Mouse (Mus musculus): ENCODE measurements around the gene Nod1. TPM values are rescaled to one million over a fixed set of nuclear protein-coding genes. Genes with fewer than 3 reads are reported as not detected.

The Nod1 gene
- polyA plus RNA-seq, 1 experiment from 2014 or later: 7.8 TPM

GRCm38 (mm10) chr6:54971731-54972110 is 691 bp downstream of the Nod1 start:
- Histone ChIP-seq H3K4me2 (ENCODE audit: low read depth, low read length) (peak overlapping the region; percentile 78), H3K36me3 (ENCODE audit: control insufficient read depth, insufficient read depth, low read length) (no peaks in the 10 kb centered on the region), H3K27ac (replicated peaks; ENCODE audit: low read depth, low read length) (peak overlapping the region; percentile 39), H3K4me1 (ENCODE audit: control insufficient read depth, insufficient read depth, low read length) (no peaks in the 10 kb centered on the region), H3K9ac (ENCODE audit: low read depth, low read length) (peak overlapping the region; percentile 73), H3K27me3 (replicated peaks; ENCODE audit: control insufficient read depth, insufficient read depth, low read length) (no peaks in the 10 kb centered on the region; the same call in 1 of the 2 replicates), H3K4me3 (ENCODE audit: low read depth, low read length) (peak overlapping the region; percentile 59), H3K9me3 (ENCODE audit: control insufficient read depth, low read length) (no peaks in the 10 kb centered on the region)
- WGBS: 12% methylated on average over 8 of the region's 8 CpGs
- ATAC-seq (ENCODE audit: low read depth) (no peak), DNase-seq (ENCODE audit: low spot score) (no peak)

- no peak overlapping the region for H3K9ac ChIP-seq (ENCODE audit: low read depth, low read length)
- H3K9me3 ChIP-seq (ENCODE audit: control insufficient read depth, low read length): no peaks in the 10 kb centered on the region
- ATAC-seq (ENCODE audit: low read depth): no peak
- 83% methylated on average over 9 of the region's 9 CpGs for WGBS
- DNase-seq (ENCODE audit: low spot score): no peak
- H3K4me3 ChIP-seq (ENCODE audit: low read depth, low read length): no peak overlapping the region
- H3K27me3 ChIP-seq (replicated peaks; ENCODE audit: control insufficient read depth, insufficient read depth, low read length): no peaks in the 10 kb centered on the region; the same call in 1 of the 2 replicates
- H3K4me2 ChIP-seq (ENCODE audit: low read depth, low read length): no peak overlapping the region
- H3K27ac ChIP-seq (replicated peaks; ENCODE audit: low read depth, low read length): no peak overlapping the region
- H3K36me3 ChIP-seq (ENCODE audit: control insufficient read depth, insufficient read depth, low read length): no peaks in the 10 kb centered on the region
- H3K4me1 ChIP-seq (ENCODE audit: control insufficient read depth, insufficient read depth, low read length): no peaks in the 10 kb centered on the region
Measured at GRCm38 (mm10) chr6:54970506-54970905, 1.9 kb downstream of the Nod1 start.

- Histone ChIP-seq H3K9ac (ENCODE audit: low read depth, low read length) (no peak overlapping the region), H3K9me3 (ENCODE audit: control insufficient read depth, low read length) (no peaks in the 10 kb centered on the region), H3K4me2 (ENCODE audit: low read depth, low read length) (no peak overlapping the region), H3K4me3 (ENCODE audit: low read depth, low read length) (no peak overlapping the region), H3K4me1 (ENCODE audit: control insufficient read depth, insufficient read depth, low read length) (no peaks in the 10 kb centered on the region), H3K27me3 (replicated peaks; ENCODE audit: control insufficient read depth, insufficient read depth, low read length) (no peaks in the 10 kb centered on the region; the same call in 1 of the 2 replicates), H3K36me3 (ENCODE audit: control insufficient read depth, insufficient read depth, low read length) (no peaks in the 10 kb centered on the region), H3K27ac (replicated peaks; ENCODE audit: low read depth, low read length) (no peak overlapping the region)
- 58% methylated on average over 2 of the region's 2 CpGs for WGBS
- no peak for ATAC-seq (ENCODE audit: low read depth)
- DNase-seq (ENCODE audit: low spot score): no peak
Measured at GRCm38 (mm10) chr6:54969801-54970200, 2.6 kb downstream of the Nod1 start.

- DNase-seq (ENCODE audit: low spot score) (peak; percentile 70), ATAC-seq (ENCODE audit: low read depth) (0 out of 2 replicates have a peak, but pooled peaks have one; percentile 11)
- H3K9me3 ChIP-seq (ENCODE audit: control insufficient read depth, low read length): no peaks in the 10 kb centered on the region
- H3K4me3 ChIP-seq (ENCODE audit: low read depth, low read length): no peak overlapping the region
- H3K4me1 ChIP-seq (ENCODE audit: control insufficient read depth, insufficient read depth, low read length): no peaks in the 10 kb centered on the region
- no peak overlapping the region for H3K27ac ChIP-seq (replicated peaks; ENCODE audit: low read depth, low read length)
- no peak overlapping the region for H3K9ac ChIP-seq (ENCODE audit: low read depth, low read length)
- no peak overlapping the region for H3K4me2 ChIP-seq (ENCODE audit: low read depth, low read length)
- WGBS: 21% methylated on average over 10 of the region's 10 CpGs
- H3K36me3 ChIP-seq (ENCODE audit: control insufficient read depth, insufficient read depth, low read length): no peaks in the 10 kb centered on the region
- H3K27me3 ChIP-seq (replicated peaks; ENCODE audit: control insufficient read depth, insufficient read depth, low read length): no peaks in the 10 kb centered on the region
Measured at GRCm38 (mm10) chr6:54967591-54967990, 4.8 kb downstream of the Nod1 start.

GRCm38 (mm10) chr6:54965234-54965633 is 7.2 kb downstream of the Nod1 start:
- ATAC-seq (ENCODE audit: low read depth): no peak
- 21% methylated on average over 5 of the region's 5 CpGs for WGBS
- Histone ChIP-seq H3K27me3 (replicated peaks; ENCODE audit: control insufficient read depth, insufficient read depth, low read length) (no peaks in the 10 kb centered on the region), H3K9me3 (ENCODE audit: control insufficient read depth, low read length) (no peaks in the 10 kb centered on the region), H3K27ac (replicated peaks; ENCODE audit: low read depth, low read length) (no peak overlapping the region), H3K4me3 (ENCODE audit: low read depth, low read length) (no peak overlapping the region), H3K4me2 (ENCODE audit: low read depth, low read length) (no peak overlapping the region), H3K9ac (ENCODE audit: low read depth, low read length) (no peak overlapping the region), H3K4me1 (ENCODE audit: control insufficient read depth, insufficient read depth, low read length) (no peaks in the 10 kb centered on the region), H3K36me3 (ENCODE audit: control insufficient read depth, insufficient read depth, low read length) (no peaks in the 10 kb centered on the region)
- DNase-seq (ENCODE audit: low spot score): no peak

- H3K9me3 ChIP-seq (ENCODE audit: control insufficient read depth, low read length): no peaks in the 10 kb centered on the region
- no peak overlapping the region for H3K4me3 ChIP-seq (ENCODE audit: low read depth, low read length)
- ATAC-seq (ENCODE audit: low read depth) (no peak), DNase-seq (ENCODE audit: low spot score) (no peak)
- no peak overlapping the region for H3K4me2 ChIP-seq (ENCODE audit: low read depth, low read length)
- H3K27me3 ChIP-seq (replicated peaks; ENCODE audit: control insufficient read depth, insufficient read depth, low read length): no peaks in the 10 kb centered on the region
- no peaks in the 10 kb centered on the region for H3K36me3 ChIP-seq (ENCODE audit: control insufficient read depth, insufficient read depth, low read length)
- WGBS: 53% methylated on average over 1 of the region's 1 CpGs
- no peak overlapping the region for H3K27ac ChIP-seq (replicated peaks; ENCODE audit: low read depth, low read length)
- H3K9ac ChIP-seq (ENCODE audit: low read depth, low read length): no peak overlapping the region
- no peaks in the 10 kb centered on the region for H3K4me1 ChIP-seq (ENCODE audit: control insufficient read depth, insufficient read depth, low read length)
Measured at GRCm38 (mm10) chr6:54964755-54965154, 7.7 kb downstream of the Nod1 start.

GRCm38 (mm10) chr6:54963599-54963998 is 8.8 kb downstream of the Nod1 start:
- H3K36me3 ChIP-seq (ENCODE audit: control insufficient read depth, insufficient read depth, low read length): no peaks in the 10 kb centered on the region
- H3K27ac ChIP-seq (replicated peaks; ENCODE audit: low read depth, low read length): no peak overlapping the region
- no peak overlapping the region for H3K9ac ChIP-seq (ENCODE audit: low read depth, low read length)
- no peak overlapping the region for H3K4me3 ChIP-seq (ENCODE audit: low read depth, low read length)
- WGBS: 81% methylated on average over 2 of the region's 2 CpGs
- no peaks in the 10 kb centered on the region for H3K4me1 ChIP-seq (ENCODE audit: control insufficient read depth, insufficient read depth, low read length)
- no peak for ATAC-seq (ENCODE audit: low read depth)
- H3K4me2 ChIP-seq (ENCODE audit: low read depth, low read length): no peak overlapping the region
- no peaks in the 10 kb centered on the region for H3K27me3 ChIP-seq (replicated peaks; ENCODE audit: control insufficient read depth, insufficient read depth, low read length)
- no peaks in the 10 kb centered on the region for H3K9me3 ChIP-seq (ENCODE audit: control insufficient read depth, low read length)
- DNase-seq (ENCODE audit: low spot score): no peak

GRCm38 (mm10) chr6:54957655-54958054 is 14.8 kb downstream of the Nod1 start:
- no peaks in the 10 kb centered on the region for H3K9me3 ChIP-seq (ENCODE audit: control insufficient read depth, low read length)
- no peak for ATAC-seq (ENCODE audit: low read depth)
- WGBS: 88% methylated on average over 8 of the region's 8 CpGs

GRCm38 (mm10) chr6:54956425-54956824 is 16.0 kb downstream of the Nod1 start:
- ATAC-seq (ENCODE audit: low read depth): no peak; the same call in 1 of the 2 replicates
- Histone ChIP-seq H3K9me3 (ENCODE audit: control insufficient read depth, low read length) (0 out of 2 replicates have a peak, but pooled peaks cover 3% of the 10 kb centered on the region), H3K27ac (replicated peaks; ENCODE audit: low read depth, low read length) (no peak overlapping the region), H3K4me2 (ENCODE audit: low read depth, low read length) (no peak overlapping the region), H3K27me3 (replicated peaks; ENCODE audit: control insufficient read depth, insufficient read depth, low read length) (no peaks in the 10 kb centered on the region), H3K9ac (ENCODE audit: low read depth, low read length) (no peak overlapping the region), H3K36me3 (ENCODE audit: control insufficient read depth, insufficient read depth, low read length) (no peaks in the 10 kb centered on the region), H3K4me1 (ENCODE audit: control insufficient read depth, insufficient read depth, low read length) (no peaks in the 10 kb centered on the region), H3K4me3 (ENCODE audit: low read depth, low read length) (no peak overlapping the region)
- peak; percentile 44 for DNase-seq (ENCODE audit: low spot score)
- WGBS: 46% methylated on average over 1 of the region's 1 CpGs

More at GRCm38 (mm10) chr6:54957655-54958054, 14.8 kb downstream of the Nod1 start:
- Histone ChIP-seq H3K36me3 (ENCODE audit: control insufficient read depth, insufficient read depth, low read length) (no peaks in the 10 kb centered on the region), H3K27ac (replicated peaks; ENCODE audit: low read depth, low read length) (no peak overlapping the region), H3K9ac (ENCODE audit: low read depth, low read length) (no peak overlapping the region), H3K27me3 (replicated peaks; ENCODE audit: control insufficient read depth, insufficient read depth, low read length) (no peaks in the 10 kb centered on the region), H3K4me3 (ENCODE audit: low read depth, low read length) (no peak overlapping the region), H3K4me2 (ENCODE audit: low read depth, low read length) (no peak overlapping the region), H3K4me1 (ENCODE audit: control insufficient read depth, insufficient read depth, low read length) (no peaks in the 10 kb centered on the region)
- no peak for DNase-seq (ENCODE audit: low spot score)
